Mouse (Mus musculus): ENCODE measurements around the gene Zfp719. TPM values are rescaled to one million over a fixed set of nuclear protein-coding genes. Genes with fewer than 3 reads are reported as not detected.

The Zfp719 gene
- polyA plus RNA-seq, 1 experiment from 2014 or later, result 12.4 TPM

DNA sequence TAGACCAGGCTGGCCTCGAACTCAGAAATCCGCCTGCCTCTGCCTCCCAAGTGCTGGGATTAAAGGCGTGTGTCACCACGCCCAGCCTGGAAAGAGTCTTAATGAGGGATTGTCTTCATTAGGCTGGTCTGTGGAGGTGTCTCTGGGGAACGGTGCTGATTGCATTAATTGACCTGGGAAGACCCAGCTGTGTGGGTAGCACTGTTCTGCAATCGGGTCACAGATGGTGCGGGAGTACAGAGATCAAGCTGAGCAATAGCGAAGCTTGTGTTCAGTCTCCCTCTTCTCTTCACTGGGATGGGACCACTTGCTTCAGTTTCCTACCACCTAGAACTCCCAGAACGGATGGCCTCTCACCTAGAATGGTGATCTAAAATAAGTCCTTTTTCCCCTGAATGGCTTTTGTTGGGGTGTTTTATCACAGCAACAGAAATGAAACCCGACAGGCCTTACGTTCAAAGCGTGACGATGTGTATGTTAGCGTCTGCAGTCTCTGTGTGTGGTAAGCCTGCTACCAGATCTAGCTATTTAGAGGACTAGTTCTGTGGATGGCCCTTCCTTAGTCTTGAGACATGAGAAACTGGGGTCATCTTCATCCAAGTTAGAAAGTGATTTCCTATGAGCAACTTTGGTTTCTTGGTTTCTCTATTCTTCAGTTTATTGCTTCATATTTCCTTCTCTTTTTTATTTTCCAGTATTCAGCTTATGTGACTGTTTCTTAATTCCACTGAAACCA lies 34.6 kb downstream of the Zfp719 start:
- Histone ChIP-seq H3K4me1 (no peaks in the 10 kb centered on the region), H3K9me3 (replicated peaks) (no peaks in the 10 kb centered on the region), H3K27ac (no peak overlapping the region), H3K4me2 (no peak overlapping the region), H3K36me3 (no peaks in the 10 kb centered on the region), H3K27me3 (no peaks in the 10 kb centered on the region), H3K4me3 (replicated peaks) (no peak overlapping the region), H3K9ac (no peak overlapping the region)
- ATAC-seq (replicated peaks; ENCODE audit: low FRiP score), result no peak
- 93% methylated on average over 14 of the region's 14 CpGs for WGBS

DNA sequence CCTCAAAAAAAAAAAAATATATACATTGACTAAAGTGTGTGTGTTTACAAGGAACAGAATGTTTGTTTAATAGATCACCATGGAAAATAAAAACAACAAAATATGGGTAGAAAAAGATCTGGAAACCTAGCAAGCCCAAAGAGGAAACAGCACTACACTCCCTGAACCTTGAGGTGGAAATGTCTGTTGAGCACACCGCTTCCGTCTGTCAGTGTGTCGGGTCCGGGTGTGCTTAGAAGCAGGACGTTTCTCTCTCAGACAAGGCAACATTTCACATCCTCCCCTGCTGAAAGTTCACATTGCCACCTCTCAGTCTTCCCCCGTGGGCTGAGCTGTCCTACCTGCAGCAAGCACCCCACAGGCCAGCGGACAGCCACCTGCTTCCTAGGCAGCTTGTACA lies 43.5 kb downstream of the Zfp719 start:
- H3K9me3 ChIP-seq (replicated peaks), result no peaks in the 10 kb centered on the region
- no peaks in the 10 kb centered on the region for H3K36me3 ChIP-seq
- WGBS, result 62% methylated on average over 7 of the region's 7 CpGs
- no peak overlapping the region for H3K4me3 ChIP-seq (replicated peaks)
- H3K27me3 ChIP-seq, result no peaks in the 10 kb centered on the region
- H3K4me1 ChIP-seq, result 0 out of 2 replicates have a peak, but pooled peaks cover 3% of the 10 kb centered on the region
- H3K4me2 ChIP-seq, result no peak overlapping the region
- H3K9ac ChIP-seq, result no peak overlapping the region
- H3K27ac ChIP-seq, result no peak overlapping the region
- no peak for ATAC-seq (replicated peaks; ENCODE audit: low FRiP score)

DNA sequence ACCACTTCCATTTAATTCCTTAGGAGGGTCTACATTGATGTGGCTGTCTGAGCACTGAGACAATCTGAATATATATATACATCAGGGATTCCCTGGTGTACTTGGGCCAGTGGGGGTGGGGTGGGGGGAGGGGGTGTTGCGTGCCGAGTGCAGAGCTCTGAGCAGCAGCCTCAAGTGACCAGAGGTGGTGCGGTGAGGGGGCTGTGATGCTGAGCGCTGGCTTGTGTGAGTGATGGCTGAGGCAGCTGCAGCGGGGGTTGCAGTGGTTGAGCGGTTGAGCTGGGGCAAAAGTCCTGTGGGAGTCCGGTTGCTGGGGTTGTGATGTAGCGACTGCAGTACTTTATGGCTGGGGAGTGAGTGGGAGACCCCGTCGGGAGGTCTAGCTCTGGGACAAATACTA lies 44.4 kb downstream of the Zfp719 start:
- peak overlapping the region; percentile 4; the same call in 1 of the 2 replicates for H3K4me2 ChIP-seq
- H3K4me3 ChIP-seq (replicated peaks), result no peak overlapping the region
- WGBS, result 8% methylated on average over 10 of the region's 10 CpGs
- 0 out of 2 replicates have a peak, but pooled peaks have one; percentile 25 for ATAC-seq (replicated peaks; ENCODE audit: low FRiP score)
- H3K27ac ChIP-seq, result no peak overlapping the region
- no peaks in the 10 kb centered on the region for H3K27me3 ChIP-seq
- no peaks in the 10 kb centered on the region for H3K36me3 ChIP-seq
- H3K9ac ChIP-seq, result no peak overlapping the region
- H3K9me3 ChIP-seq (replicated peaks), result no peaks in the 10 kb centered on the region
- H3K4me1 ChIP-seq, result 0 out of 2 replicates have a peak, but pooled peaks cover 3% of the 10 kb centered on the region

DNA sequence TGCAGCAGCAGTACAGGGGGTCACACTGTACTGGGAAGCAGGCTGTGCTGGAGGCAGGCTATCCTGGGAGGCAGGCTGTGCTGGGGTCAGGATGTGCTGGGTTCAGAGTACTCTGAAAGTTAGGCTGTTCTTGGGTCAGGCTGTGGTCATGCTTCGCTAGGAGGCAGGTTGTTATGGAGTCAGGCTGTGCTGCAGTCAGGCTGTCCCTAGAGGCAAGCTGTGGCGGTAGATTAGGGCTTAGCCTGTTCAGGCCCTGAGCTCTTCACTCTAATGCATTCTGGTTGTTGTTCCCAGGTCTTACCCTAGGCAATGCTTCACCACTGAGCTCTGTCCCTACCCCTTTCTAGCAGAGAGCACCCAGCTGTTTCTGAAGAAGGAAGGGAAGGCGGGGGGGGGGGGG lies 45.7 kb downstream of the Zfp719 start:
- H3K4me3 ChIP-seq (replicated peaks), result no peak overlapping the region
- no peaks in the 10 kb centered on the region for H3K9me3 ChIP-seq (replicated peaks)
- H3K27ac ChIP-seq, result no peak overlapping the region
- H3K27me3 ChIP-seq, result no peaks in the 10 kb centered on the region
- peak; percentile 36; the same call in 1 of the 2 replicates for ATAC-seq (replicated peaks; ENCODE audit: low FRiP score)
- no peak overlapping the region for H3K4me2 ChIP-seq
- 0 out of 2 replicates have a peak, but pooled peaks cover 3% of the 10 kb centered on the region for H3K4me1 ChIP-seq
- no peaks in the 10 kb centered on the region for H3K36me3 ChIP-seq
- WGBS, result 67% methylated on average over 3 of the region's 3 CpGs
- H3K9ac ChIP-seq, result no peak overlapping the region

- H3K27ac ChIP-seq, result no peak overlapping the region
- H3K9me3 ChIP-seq (replicated peaks), result no peaks in the 10 kb centered on the region
- no peaks in the 10 kb centered on the region for H3K36me3 ChIP-seq
- 83% methylated on average over 8 of the region's 8 CpGs for WGBS
- no peak overlapping the region for H3K9ac ChIP-seq
- no peaks in the 10 kb centered on the region for H3K27me3 ChIP-seq
- H3K4me2 ChIP-seq, result no peak overlapping the region
- no peak for ATAC-seq (replicated peaks; ENCODE audit: low FRiP score)
- H3K4me3 ChIP-seq (replicated peaks), result no peak overlapping the region
- H3K4me1 ChIP-seq, result 0 out of 2 replicates have a peak, but pooled peaks cover 3% of the 10 kb centered on the region
Measured at GRCm38 (mm10) chr7:43625794-43626422, 46.5 kb downstream of the Zfp719 start.

GRCm38 (mm10) chr7:43633940-43634339 lies 54.5 kb downstream of the Zfp719 start:
- Histone ChIP-seq H3K9ac (no peak overlapping the region), H3K4me3 (replicated peaks) (no peak overlapping the region), H3K27me3 (no peaks in the 10 kb centered on the region), H3K4me2 (no peak overlapping the region), H3K9me3 (replicated peaks) (no peaks in the 10 kb centered on the region), H3K36me3 (no peaks in the 10 kb centered on the region), H3K27ac (no peak overlapping the region), H3K4me1 (no peaks in the 10 kb centered on the region)
- no peak for ATAC-seq (replicated peaks; ENCODE audit: low FRiP score)
- 49% methylated on average over 4 of the region's 4 CpGs for WGBS

GRCm38 (mm10) chr7:43634500-43634899 lies 55.1 kb downstream of the Zfp719 start, which contains the start of gene Ceacam18:
TSS of gene Ceacam18 (plus strand) at chr7:43634707.
- Histone ChIP-seq H3K27me3 (no peaks in the 10 kb centered on the region), H3K4me3 (replicated peaks) (no peak within 1 kb of the TSS), H3K36me3 (no peaks in the 10 kb centered on the region), H3K4me1 (no peaks in the 10 kb centered on the region), H3K9ac (no peak within 1 kb of the TSS), H3K9me3 (replicated peaks) (no peaks in the 10 kb centered on the region), H3K4me2 (no peak within 1 kb of the TSS), H3K27ac (no peak within 1 kb of the TSS)
- 51% methylated on average over 6 of the region's 6 CpGs for WGBS
- no peak for ATAC-seq (replicated peaks; ENCODE audit: low FRiP score)

DNA sequence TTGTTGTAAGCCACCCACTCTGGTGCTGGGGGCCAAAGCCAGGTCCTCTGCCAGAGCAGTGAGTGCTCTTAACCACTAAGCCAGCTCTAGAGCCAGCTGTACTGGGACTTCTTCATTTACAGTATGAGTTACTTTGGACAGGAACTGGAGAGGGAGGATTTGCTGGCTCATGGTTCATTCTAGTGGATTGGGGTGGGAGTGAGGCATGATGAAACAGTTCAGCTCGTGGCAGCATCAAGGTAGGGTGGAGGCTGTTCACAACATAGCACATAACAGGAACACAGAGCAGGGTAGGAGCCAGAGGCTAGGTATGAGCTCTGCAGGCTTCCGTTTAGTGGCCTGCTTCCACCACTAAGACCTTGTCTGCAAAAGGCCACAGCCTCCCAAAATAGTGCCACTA lies 56.8 kb downstream of the Zfp719 start:
- Histone ChIP-seq H3K4me1 (no peaks in the 10 kb centered on the region), H3K36me3 (no peaks in the 10 kb centered on the region), H3K9ac (no peak overlapping the region), H3K27me3 (no peaks in the 10 kb centered on the region), H3K4me3 (replicated peaks) (no peak overlapping the region), H3K9me3 (replicated peaks) (no peaks in the 10 kb centered on the region), H3K27ac (no peak overlapping the region), H3K4me2 (no peak overlapping the region)
- whole genome bisulfite sequencing, result 52% methylated on average over 2 of the region's 2 CpGs
- ATAC-seq (replicated peaks; ENCODE audit: low FRiP score), result no peak

- H3K4me1 ChIP-seq, result no peaks in the 10 kb centered on the region
- H3K9ac ChIP-seq, result no peak overlapping the region
- H3K4me2 ChIP-seq, result no peak overlapping the region
- no peaks in the 10 kb centered on the region for H3K36me3 ChIP-seq
- no peaks in the 10 kb centered on the region for H3K27me3 ChIP-seq
- WGBS, result 83% methylated on average over 1 of the region's 1 CpGs
- H3K4me3 ChIP-seq (replicated peaks), result no peak overlapping the region
- H3K27ac ChIP-seq, result no peak overlapping the region
- H3K9me3 ChIP-seq (replicated peaks), result no peaks in the 10 kb centered on the region
- ATAC-seq (replicated peaks; ENCODE audit: low FRiP score), result no peak
Measured at GRCm38 (mm10) chr7:43637118-43637517, 57.7 kb downstream of the Zfp719 start.

DNA sequence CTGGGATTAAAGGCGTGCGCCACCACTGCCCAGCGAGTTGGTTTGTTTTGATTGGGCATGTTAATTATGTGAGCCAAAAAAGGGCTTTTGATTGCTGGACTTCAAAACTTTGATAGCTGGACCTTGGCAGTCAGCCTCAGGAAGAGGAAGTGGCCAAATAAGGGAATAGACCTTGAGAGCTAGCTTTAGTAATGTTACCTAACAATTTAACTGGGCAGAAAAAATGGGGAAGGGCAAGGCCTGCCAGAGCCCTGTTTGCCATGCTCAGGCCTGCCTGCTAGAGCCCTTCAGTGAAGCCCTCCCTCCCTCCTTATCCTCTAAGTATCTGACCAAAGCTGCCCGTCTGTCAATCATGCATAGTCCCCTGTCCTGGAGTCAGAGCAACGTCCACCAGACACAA lies 63.2 kb downstream of the Zfp719 start:
- Histone ChIP-seq H3K36me3 (no peaks in the 10 kb centered on the region), H3K4me2 (no peak overlapping the region), H3K27me3 (no peaks in the 10 kb centered on the region), H3K27ac (no peak overlapping the region), H3K4me3 (replicated peaks) (no peak overlapping the region), H3K9me3 (replicated peaks) (no peaks in the 10 kb centered on the region), H3K4me1 (no peaks in the 10 kb centered on the region), H3K9ac (no peak overlapping the region)
- 81% methylated on average over 5 of the region's 5 CpGs for whole genome bisulfite sequencing
- no peak for ATAC-seq (replicated peaks; ENCODE audit: low FRiP score)

Measured in kidney, embryonic 15.5 days (tissue).